Mouse (Mus musculus) neural tube, embryonic 13.5 days (tissue): Measurements from ENCODE around the gene Rab20. TPM values are rescaled to one million over a fixed set of nuclear protein-coding genes. Genes with fewer than 3 reads are reported as not detected.
"Not testable (repeated sequence)": the region's sequence is repeated elsewhere in the genome, so short reads cannot be mapped to it uniquely, and the experiment has no call there.

Experiments used
- ATAC-seq: fragments of 200-750 bp; cut with Nextera tagmentation; 2 replicates; pipeline ENCODE4 v1.8.0; 2017; ENCODE audit warnings: low read depth, mild to moderate bottlenecking, moderate TSS enrichment, moderate library complexity
- H3K27ac ChIP-seq: fragments of 300-500 bp; sonication (generic); replicated peaks from 2 replicates; pipeline ENCODE4 v1.5.1; 2015; ENCODE audit warnings: moderate library complexity, mild to moderate bottlenecking, inconsistent platforms
- H3K27me3 ChIP-seq: fragments of 300-500 bp; sonication (generic); 2 replicates; pipeline ENCODE4 v1.6.1; 2015; ENCODE audit warnings: mild to moderate bottlenecking, inconsistent platforms
- H3K36me3 ChIP-seq: fragments of 300-500 bp; sonication (generic); 2 replicates; pipeline ENCODE4 v1.6.1; 2015; ENCODE audit warnings: mild to moderate bottlenecking, inconsistent platforms
- H3K4me1 ChIP-seq: fragments of 300-500 bp; sonication (generic); replicated peaks from 2 replicates; pipeline ENCODE4 v1.6.1; 2015; ENCODE audit warnings: inconsistent platforms
- H3K4me2 ChIP-seq: fragments of 300-500 bp; sonication (generic); 2 replicates; pipeline ENCODE4 v1.6.1; 2015; ENCODE audit warnings: inconsistent platforms, mild to moderate bottlenecking, moderate library complexity
- H3K4me3 ChIP-seq: fragments of 300-500 bp; sonication (generic); 2 replicates; pipeline ENCODE4 v1.5.1; 2015; ENCODE audit warnings: mild to moderate bottlenecking, inconsistent platforms
- H3K9ac ChIP-seq: fragments of 300-500 bp; sonication (generic); 2 replicates; pipeline ENCODE4 v1.6.1; 2015; ENCODE audit warnings: moderate library complexity, mild to moderate bottlenecking, inconsistent platforms
- H3K9me3 ChIP-seq: fragments of 300-500 bp; sonication (generic); 2 replicates; pipeline ENCODE4 v1.6.1; 2016; ENCODE audit warnings: inconsistent platforms
- WGBS: fragments of 180-500 bp; shearing (Covaris S2); methylation state at CpG from one replicate; pipeline ENCODE4 v1.1.7; 2015; 5-methylcytosine and 5-hydroxymethylcytosine counted together
- polyA plus RNA-seq: library from polyadenylated mRNA; unstranded; fragments of >200 nt; fragmentation: Nextera tagmentation; extraction: Ambion mirVana; gene quantifications from 2 replicates; pipeline ENCODE4 v1.2.1, GENCODE M21; 2015

Gene Rab20
- polyA plus RNA-seq, 1 experiment from 2014 or later, result 1.5 TPM

DNA sequence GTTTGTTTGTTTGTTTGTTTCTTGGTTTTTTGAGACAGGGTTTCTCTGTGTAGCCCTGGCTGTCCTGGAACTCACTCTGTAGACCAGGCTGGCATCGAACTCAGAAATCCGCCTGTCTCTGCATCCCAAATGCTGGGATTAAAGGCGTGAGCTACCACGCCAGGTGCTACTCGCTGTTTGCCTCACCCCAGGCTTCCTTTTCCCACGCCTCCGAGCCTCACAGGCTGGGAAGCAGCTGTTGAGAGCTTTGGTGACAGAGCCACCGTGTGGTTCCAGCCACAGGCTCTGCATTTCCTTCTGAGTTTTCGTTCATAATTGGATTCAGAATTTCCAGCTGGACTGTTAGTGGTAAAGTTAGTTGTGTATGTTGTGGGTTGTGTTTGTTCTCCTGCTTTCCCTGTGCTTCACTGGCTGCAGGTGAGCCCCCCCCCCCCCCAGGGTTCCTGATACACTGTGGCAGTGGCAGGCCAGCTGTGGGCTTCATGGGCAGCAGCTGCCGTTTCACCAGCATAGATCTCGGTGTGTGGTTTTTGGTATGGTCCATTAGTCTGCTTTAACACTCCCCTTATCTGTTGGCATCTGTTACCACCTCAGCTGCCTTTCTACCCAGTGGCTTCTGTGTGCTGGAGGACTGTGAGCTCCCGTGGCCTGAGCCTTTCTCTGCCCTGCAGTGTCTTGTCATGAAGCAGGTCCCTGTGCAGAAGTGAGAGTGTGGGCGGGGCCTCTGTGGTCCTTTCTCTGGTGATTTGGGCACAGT, 25.1 kb upstream of the Rab20 start:
- Histone ChIP-seq H3K36me3 (peaks cover 63% of the 10 kb centered on the region), H3K9me3 (no peaks in the 10 kb centered on the region), H3K27ac (no peak overlapping the region)

DNA sequence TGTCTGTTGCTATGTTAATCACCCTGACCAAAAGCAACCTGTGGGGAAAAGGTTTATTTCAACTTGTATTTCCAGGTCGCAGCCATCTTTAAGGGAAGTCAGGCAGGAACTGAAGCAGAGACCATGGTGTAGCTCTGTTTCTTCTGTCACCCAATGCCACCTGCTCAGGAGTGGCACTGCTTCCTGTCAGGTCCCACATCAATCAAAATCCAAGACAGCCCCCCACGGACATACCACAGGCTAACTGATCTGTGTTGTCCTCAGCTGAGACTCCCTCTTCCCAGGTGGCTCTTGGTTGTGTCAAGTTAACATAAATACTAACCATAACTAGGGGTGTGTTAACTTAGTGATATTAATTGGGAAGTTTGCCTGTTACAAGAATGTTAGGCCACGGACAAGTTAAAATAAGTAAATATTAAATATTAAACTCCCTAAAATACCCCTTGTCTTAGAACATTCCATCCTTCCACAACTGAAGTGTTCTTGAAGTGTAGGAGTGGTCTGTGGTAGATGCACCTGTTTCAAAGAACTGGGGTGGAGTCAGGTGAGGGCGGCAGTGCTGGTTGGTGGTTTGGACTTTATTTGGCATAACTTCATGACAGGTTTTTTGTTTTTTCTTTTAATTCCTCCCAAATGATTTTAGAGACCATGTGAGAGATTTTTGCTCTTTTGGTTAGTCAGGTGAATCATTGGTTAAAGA, 20.4 kb upstream of the Rab20 start:
- H3K36me3 ChIP-seq, result peaks cover 19% of the 10 kb centered on the region
- H3K27ac ChIP-seq, result no peak overlapping the region
- peak overlapping the region; percentile 84; the same call in 1 of the 2 replicates for H3K4me3 ChIP-seq
- ATAC-seq, result no peak
- H3K9me3 ChIP-seq, result no peaks in the 10 kb centered on the region
- H3K4me1 ChIP-seq, result peaks cover 30% of the 10 kb centered on the region
- peaks cover 24% of the 10 kb centered on the region for H3K27me3 ChIP-seq
- WGBS, result 91% methylated on average over 4 of the region's 4 CpGs
- H3K4me2 ChIP-seq, result peak overlapping the region; percentile 69
- H3K9ac ChIP-seq, result no peak overlapping the region

More for the DNA sequence above, 25.1 kb upstream of the Rab20 start:
- no peak overlapping the region for H3K4me2 ChIP-seq
- peaks cover 15% of the 10 kb centered on the region for H3K4me1 ChIP-seq
- H3K9ac ChIP-seq, result no peak overlapping the region
- H3K4me3 ChIP-seq, result no peak overlapping the region
- WGBS, result 89% methylated on average over 13 of the region's 13 CpGs
- H3K27me3 ChIP-seq, result no peaks in the 10 kb centered on the region
- ATAC-seq, result no peak

DNA sequence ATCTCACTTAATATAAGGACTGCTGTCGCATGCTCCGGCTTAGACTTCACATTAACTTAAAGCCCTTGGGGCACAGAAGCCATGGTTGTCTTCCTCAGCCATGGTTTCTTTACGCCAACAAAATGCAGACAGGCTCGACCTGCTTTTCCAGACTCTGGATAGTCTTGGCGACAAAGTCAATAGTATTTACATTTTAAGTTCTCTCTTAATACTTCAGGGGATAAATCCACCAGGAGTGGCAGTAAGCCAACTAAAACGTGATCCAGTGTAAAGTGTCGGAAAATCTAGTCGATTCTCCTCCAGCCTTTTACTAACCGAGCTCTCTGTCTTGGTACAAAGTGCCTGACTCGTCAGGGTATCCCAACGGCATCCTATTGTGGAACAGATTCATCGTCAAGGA, 19.8 kb upstream of the Rab20 start:
- WGBS, result 83% methylated on average over 12 of the region's 12 CpGs
- ATAC-seq, result no peak
- peaks cover 25% of the 10 kb centered on the region for H3K27me3 ChIP-seq
- peak overlapping the region; percentile 91; the same call in 1 of the 2 replicates for H3K27ac ChIP-seq
- peaks cover 13% of the 10 kb centered on the region for H3K36me3 ChIP-seq
- H3K4me3 ChIP-seq, result peak overlapping the region; percentile 84
- H3K9ac ChIP-seq, result peak overlapping the region; percentile 91; the same call in 1 of the 2 replicates
- H3K4me1 ChIP-seq, result peaks cover 30% of the 10 kb centered on the region
- H3K9me3 ChIP-seq, result no peaks in the 10 kb centered on the region
- peak overlapping the region; percentile 69 for H3K4me2 ChIP-seq

DNA sequence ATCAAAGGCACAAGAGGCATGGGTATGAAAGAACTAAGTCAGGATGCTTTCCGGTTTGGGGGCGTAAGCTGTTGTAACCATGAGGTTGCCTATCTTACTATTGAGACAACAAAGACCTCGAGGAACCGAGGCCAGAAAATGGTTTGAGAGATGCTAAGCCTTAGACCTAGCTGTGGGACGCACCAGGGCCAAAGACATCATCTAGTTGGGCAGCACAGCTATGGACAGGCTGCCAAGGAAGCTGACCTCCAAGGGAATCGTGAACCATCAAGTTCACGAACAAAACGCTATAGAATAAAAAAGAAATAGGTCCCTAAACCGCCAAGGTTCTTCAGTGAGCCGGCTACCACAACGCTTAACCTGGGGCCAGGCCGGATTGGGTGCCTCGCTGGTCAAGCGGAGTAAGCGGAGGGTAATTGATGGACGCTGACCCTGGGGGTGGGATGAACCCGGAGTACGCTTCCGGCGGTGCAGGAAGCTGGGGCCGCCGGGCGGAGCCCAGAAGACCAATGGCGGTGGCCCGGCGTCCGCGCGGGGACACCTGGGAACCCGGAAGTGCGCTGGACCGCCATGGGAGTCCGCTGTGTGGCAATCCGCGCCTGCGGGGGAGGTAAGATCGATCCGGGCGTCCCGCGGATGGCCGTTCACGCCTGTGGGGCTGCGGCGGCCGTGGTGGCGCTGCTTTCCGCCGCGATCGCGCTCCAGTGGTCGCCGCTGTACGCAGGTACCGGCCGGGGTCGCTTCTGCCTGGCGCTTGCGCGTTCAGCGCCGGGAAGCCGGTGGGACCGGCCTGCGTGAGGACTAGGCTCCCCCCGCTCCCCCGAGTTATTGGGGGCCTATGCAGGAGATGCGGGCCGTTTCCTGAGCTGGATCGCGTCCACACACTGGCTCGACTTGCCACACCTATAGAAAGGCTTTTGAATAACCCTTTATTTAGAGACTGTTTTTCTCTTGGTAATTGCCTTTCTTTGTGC, 18.8 kb upstream of the Rab20 start, which contains the start of gene Naxd:
Naxd (plus strand) TSS at position 490 of the 974 bp plus-strand sequence.
- H3K4me2 ChIP-seq, result peak within 1 kb of the TSS; percentile 69
- 0 out of 2 replicates have a peak, but pooled peaks cover 4% of the 10 kb centered on the region for H3K36me3 ChIP-seq
- H3K9me3 ChIP-seq, result no peaks in the 10 kb centered on the region
- H3K4me1 ChIP-seq, result peaks cover 30% of the 10 kb centered on the region
- peak; percentile 98 for ATAC-seq
- H3K27me3 ChIP-seq, result peaks cover 30% of the 10 kb centered on the region
- WGBS, result 4% methylated on average over 71 of the region's 73 CpGs
- peak within 1 kb of the TSS; percentile 84 for H3K4me3 ChIP-seq
- H3K27ac ChIP-seq, result peak within 1 kb of the TSS; percentile 91
- peak within 1 kb of the TSS; percentile 91 for H3K9ac ChIP-seq

DNA sequence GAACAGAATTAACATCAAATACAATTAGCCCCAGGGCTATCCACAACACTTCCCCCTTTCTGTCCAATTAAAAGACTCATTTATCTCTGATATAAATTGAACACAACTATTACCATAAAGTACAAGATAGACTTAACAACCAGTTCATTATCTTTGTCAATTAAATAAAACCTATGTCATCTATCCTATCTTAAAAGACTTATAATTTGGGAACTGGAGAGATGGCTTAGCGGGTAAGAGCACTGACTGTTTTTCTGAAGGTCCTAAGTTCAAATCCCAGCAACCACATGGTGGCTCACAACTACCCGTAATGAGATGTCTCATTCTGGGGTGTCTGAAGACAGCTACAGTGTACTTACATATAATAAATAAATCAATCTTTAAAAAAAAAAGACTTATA, 13.8 kb upstream of the Rab20 start:
- WGBS, result 86% methylated on average over 2 of the region's 2 CpGs
- not testable (repeated sequence) for H3K9me3 ChIP-seq, H3K36me3 ChIP-seq, ATAC-seq, H3K27ac ChIP-seq, H3K9ac ChIP-seq, H3K4me3 ChIP-seq, H3K4me2 ChIP-seq, H3K4me1 ChIP-seq
- peaks cover 52% of the 10 kb centered on the region for H3K27me3 ChIP-seq

DNA sequence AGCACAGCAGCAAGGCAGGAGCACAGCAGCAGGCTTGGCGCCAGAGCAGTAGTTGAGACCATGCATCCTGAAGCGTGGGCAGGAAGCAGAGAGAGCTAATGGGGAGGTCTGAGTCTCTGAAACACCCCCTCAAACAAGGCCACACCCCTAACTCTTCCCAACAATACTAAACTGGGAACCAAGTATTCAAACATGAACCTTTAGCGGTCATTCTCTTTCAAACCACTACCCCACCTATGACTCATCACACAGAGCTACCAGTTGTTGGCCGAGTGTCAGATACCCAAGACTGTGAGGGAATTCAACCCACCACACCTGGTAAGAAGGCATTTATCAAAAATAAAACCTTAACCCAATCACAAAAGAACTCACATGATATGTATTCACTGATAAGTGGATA, 8.7 kb upstream of the Rab20 start:
- Histone ChIP-seq H3K4me1 (no peaks in the 10 kb centered on the region), H3K4me2 (no peak overlapping the region), H3K9ac (no peak overlapping the region), H3K27me3 (peaks cover 25% of the 10 kb centered on the region), H3K36me3 (no peaks in the 10 kb centered on the region), H3K27ac (no peak overlapping the region), H3K9me3 (no peaks in the 10 kb centered on the region), H3K4me3 (no peak overlapping the region)
- 80% methylated on average over 4 of the region's 4 CpGs for WGBS
- no peak for ATAC-seq

DNA sequence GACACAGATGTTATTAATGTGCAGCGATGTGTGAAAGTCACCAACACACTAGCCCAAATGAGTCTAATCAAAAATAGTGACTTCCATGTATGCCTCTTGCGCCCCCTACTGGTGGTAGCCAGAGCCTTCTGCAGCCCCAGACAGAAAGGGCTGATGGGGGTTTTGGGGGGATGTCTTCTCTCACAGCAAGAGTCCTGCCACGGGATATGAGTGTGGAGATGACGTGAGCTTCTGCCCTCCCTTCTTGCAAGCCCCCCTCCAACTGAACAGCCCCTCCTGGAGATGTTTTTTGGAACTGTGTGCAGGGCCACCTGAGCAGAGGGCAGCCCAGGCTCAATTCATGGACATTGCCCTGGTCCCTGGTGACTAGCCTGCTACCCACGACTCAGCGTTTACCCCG, 7.6 kb upstream of the Rab20 start:
- Histone ChIP-seq H3K36me3 (no peaks in the 10 kb centered on the region), H3K9me3 (no peaks in the 10 kb centered on the region), H3K9ac (no peak overlapping the region), H3K4me3 (no peak overlapping the region), H3K4me2 (no peak overlapping the region), H3K27ac (no peak overlapping the region), H3K4me1 (no peaks in the 10 kb centered on the region), H3K27me3 (peaks cover 30% of the 10 kb centered on the region)
- no peak for ATAC-seq
- 30% methylated on average over 7 of the region's 7 CpGs for WGBS

DNA sequence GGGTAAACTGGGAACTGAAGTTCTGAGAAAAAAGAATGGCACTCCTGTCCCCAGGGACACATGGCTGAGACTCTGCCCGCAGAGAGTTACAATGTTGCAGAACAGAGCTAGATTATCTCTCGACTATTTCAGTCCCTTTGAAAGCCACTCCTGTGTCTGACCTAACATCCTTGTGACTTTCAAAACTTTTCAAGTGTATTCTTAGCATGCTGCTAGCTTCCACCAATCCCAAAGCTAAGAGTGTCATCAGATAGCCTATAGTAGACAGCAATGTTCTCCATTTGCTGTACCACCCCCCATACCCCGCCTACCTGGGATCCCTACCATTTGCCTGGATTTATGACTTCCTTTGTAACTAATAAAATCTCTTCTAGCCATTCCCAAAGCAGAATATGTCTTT, 4.0 kb upstream of the Rab20 start:
- ATAC-seq, result no peak
- Histone ChIP-seq H3K4me3 (no peak overlapping the region), H3K4me1 (peaks cover 15% of the 10 kb centered on the region), H3K9ac (no peak overlapping the region), H3K4me2 (no peak overlapping the region), H3K27me3 (peaks cover 48% of the 10 kb centered on the region), H3K27ac (no peak overlapping the region), H3K36me3 (no peaks in the 10 kb centered on the region), H3K9me3 (no peaks in the 10 kb centered on the region)
- 65% methylated on average over 3 of the region's 3 CpGs for WGBS

DNA sequence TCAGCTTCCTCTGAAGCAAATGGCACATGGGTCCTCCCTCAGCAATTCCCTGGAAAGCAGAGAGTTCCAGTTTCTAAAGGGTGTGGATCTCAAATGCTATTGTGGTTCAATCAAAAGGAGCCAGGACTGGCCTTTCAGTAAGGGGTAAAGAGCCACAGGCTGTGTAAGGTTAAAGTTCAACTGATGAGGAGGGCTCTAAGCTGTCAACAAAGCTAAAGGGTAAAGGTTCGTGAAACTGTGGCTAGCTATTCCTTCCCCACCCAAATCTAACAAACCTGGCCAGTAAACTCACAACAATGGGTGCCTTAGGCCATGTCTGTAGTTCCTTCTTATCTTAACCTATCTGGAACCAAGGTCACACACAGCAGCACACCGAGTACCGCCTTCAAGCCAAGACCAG, 3.4 kb upstream of the Rab20 start:
- Histone ChIP-seq H3K9me3 (no peaks in the 10 kb centered on the region), H3K4me3 (no peak overlapping the region), H3K27ac (no peak overlapping the region), H3K4me2 (no peak overlapping the region), H3K27me3 (peaks cover 54% of the 10 kb centered on the region), H3K4me1 (peaks cover 19% of the 10 kb centered on the region), H3K36me3 (no peaks in the 10 kb centered on the region), H3K9ac (no peak overlapping the region)
- ATAC-seq, result no peak
- 60% methylated on average over 3 of the region's 3 CpGs for WGBS

DNA sequence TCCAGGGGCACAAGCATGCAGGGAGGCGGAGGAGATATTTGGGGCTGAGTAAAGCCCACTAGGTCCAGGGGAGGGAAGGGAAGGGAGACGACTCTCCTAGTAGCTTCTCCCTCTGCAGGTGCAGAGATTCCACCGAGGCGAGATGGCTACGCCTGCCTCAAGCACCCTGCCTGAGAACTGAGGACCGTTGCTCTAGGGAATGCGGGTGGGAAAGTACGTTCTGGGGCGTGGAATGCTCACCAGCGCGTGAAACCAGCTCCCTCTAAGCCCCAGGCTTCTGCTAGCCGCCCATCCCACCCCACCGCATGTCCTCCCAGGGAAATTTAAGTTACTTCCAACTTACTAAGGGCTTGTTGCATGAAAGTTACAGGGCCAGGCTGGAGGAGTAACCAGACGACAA, 1.1 kb upstream of the Rab20 start:
- ATAC-seq, result no peak
- no peaks in the 10 kb centered on the region for H3K9me3 ChIP-seq
- H3K27me3 ChIP-seq, result peaks cover 77% of the 10 kb centered on the region
- H3K4me1 ChIP-seq, result peaks cover 26% of the 10 kb centered on the region
- H3K4me2 ChIP-seq, result 0 out of 2 replicates have a peak overlapping the region, but pooled peaks have one; percentile 97
- no peak overlapping the region for H3K4me3 ChIP-seq
- no peaks in the 10 kb centered on the region for H3K36me3 ChIP-seq
- 5% methylated on average over 14 of the region's 14 CpGs for WGBS
- no peak overlapping the region for H3K27ac ChIP-seq
- no peak overlapping the region for H3K9ac ChIP-seq

DNA sequence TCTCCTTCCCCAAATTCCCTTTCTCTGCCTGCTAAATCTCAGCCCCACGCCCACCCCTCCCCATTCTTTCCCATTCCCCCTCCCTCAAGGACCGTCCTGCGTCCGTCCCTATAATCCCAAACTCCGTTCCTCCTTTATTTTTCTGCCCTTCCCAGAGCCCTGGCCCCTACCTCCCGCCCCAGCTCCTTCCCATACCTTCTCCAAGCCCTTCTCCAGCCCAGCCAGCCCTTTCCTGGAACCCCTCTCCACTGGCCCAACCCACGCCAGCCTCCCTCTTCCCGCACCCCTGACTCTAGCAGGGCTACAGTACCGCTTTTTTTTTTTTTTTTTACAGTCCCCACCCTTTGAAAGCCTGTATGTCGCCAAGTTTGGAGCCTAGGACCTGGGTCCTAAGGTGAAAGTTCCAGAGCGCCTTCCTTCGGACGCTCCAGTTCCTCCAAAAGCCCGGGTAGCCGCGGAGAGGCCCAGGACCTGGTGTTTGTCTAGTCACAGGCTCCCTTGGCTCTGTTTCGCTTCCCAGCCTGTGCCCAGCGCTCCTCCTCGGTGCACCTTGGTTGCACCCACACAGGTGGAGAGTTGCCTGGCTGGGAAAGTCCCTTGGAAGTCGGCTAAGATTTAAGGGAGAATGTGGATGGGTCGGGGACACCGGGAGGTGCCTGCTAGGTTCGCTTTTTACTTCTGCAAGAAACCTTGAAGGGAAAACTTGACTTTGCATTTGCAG, 457 bp upstream of the Rab20 start:
- 1% methylated on average over 21 of the region's 23 CpGs for WGBS
- no peaks in the 10 kb centered on the region for H3K36me3 ChIP-seq
- no peak overlapping the region for H3K9ac ChIP-seq
- no peak overlapping the region for H3K27ac ChIP-seq
- H3K9me3 ChIP-seq, result no peaks in the 10 kb centered on the region
- peak overlapping the region; percentile 97 for H3K4me2 ChIP-seq
- peaks cover 83% of the 10 kb centered on the region for H3K27me3 ChIP-seq
- peak overlapping the region; percentile 49 for H3K4me3 ChIP-seq
- ATAC-seq, result peak; percentile 32; the same call in 1 of the 2 replicates
- peaks cover 26% of the 10 kb centered on the region for H3K4me1 ChIP-seq
